Mouse (Mus musculus) limb, embryonic 12.5 days (tissue): ENCODE results near the gene Vwa1. TPM values are rescaled to one million over a fixed set of nuclear protein-coding genes. Genes with fewer than 3 reads are reported as not detected.
"Not testable (repeated sequence)": the region's sequence is repeated elsewhere in the genome, so short reads cannot be mapped to it uniquely, and the experiment has no call there.

Source experiments
- ATAC-seq: fragments of 200-750 bp; cut with Nextera tagmentation; 2 replicates; pipeline ENCODE4 v1.8.0; 2017; ENCODE audit warnings: low read depth, moderate TSS enrichment; ENCODE audit not compliant: insufficient number of reproducible peaks, insufficient read depth, low FRiP score, low TSS enrichment
- H3K27ac ChIP-seq: fragments of 300-500 bp; sonication (generic); 2 replicates; pipeline ENCODE4 v1.5.1; 2016; ENCODE audit warnings: mild to moderate bottlenecking, moderate library complexity
- H3K27me3 ChIP-seq: fragments of 300-500 bp; sonication (generic); 2 replicates; pipeline ENCODE4 v1.6.1; 2016; ENCODE audit warnings: mild to moderate bottlenecking, moderate library complexity
- H3K36me3 ChIP-seq: fragments of 300-500 bp; sonication (generic); 2 replicates; pipeline ENCODE4 v1.6.1; 2016; ENCODE audit warnings: mild to moderate bottlenecking, moderate library complexity
- H3K4me1 ChIP-seq: fragments of 300-500 bp; sonication (generic); replicated peaks from 2 replicates; pipeline ENCODE4 v1.6.1; 2016
- H3K4me2 ChIP-seq: fragments of 300-500 bp; sonication (generic); 2 replicates; pipeline ENCODE4 v1.6.1; 2016; ENCODE audit warnings: mild to moderate bottlenecking, moderate library complexity
- H3K4me3 ChIP-seq: fragments of 300-500 bp; sonication (generic); replicated peaks from 2 replicates; pipeline ENCODE4 v1.5.1; 2016; ENCODE audit warnings: mild to moderate bottlenecking
- H3K9ac ChIP-seq: fragments of 300-500 bp; sonication (generic); replicated peaks from 2 replicates; pipeline ENCODE4 v1.6.1; 2016; ENCODE audit warnings: mild to moderate bottlenecking, moderate library complexity
- H3K9me3 ChIP-seq: fragments of 300-500 bp; sonication (generic); 2 replicates; pipeline ENCODE4 v1.6.1; 2016; ENCODE audit warnings: mild to moderate bottlenecking, moderate library complexity
- WGBS: fragments of 180-500 bp; shearing (Covaris S2); methylation state at CpG from one replicate; pipeline ENCODE4 v1.1.7; 2016; 5-methylcytosine and 5-hydroxymethylcytosine counted together
- polyA plus RNA-seq: library from polyadenylated mRNA; unstranded; fragments of >200 nt; fragmentation: Nextera tagmentation; extraction: Ambion mirVana; gene quantifications from 2 replicates; pipeline ENCODE4 v1.2.1, GENCODE M21; 2016

Gene Vwa1
- polyA plus RNA-seq, 1 experiment from 2014 or later = 8.3 TPM

GRCm38 (mm10) chr4:155793730-155794129 lies 19.2 kb upstream of the Vwa1 start:
- 80% methylated on average over 2 of the region's 2 CpGs for WGBS
- H3K4me1 ChIP-seq = no peaks in the 10 kb centered on the region

GRCm38 (mm10) chr4:155791240-155791933 lies 16.9 kb upstream of the Vwa1 start:
- Histone ChIP-seq H3K4me1 (no peaks in the 10 kb centered on the region), H3K4me3 (no peak overlapping the region), H3K4me2 (no peak overlapping the region), H3K9me3 (no peaks in the 10 kb centered on the region), H3K27ac (no peak overlapping the region), H3K36me3 (no peaks in the 10 kb centered on the region), H3K27me3 (peaks cover 18% of the 10 kb centered on the region), H3K9ac (no peak overlapping the region; the same call in 1 of the 2 replicates)
- ATAC-seq = no peak
- 75% methylated on average over 24 of the region's 24 CpGs for WGBS

More at GRCm38 (mm10) chr4:155793730-155794129, 19.2 kb upstream of the Vwa1 start:
- Histone ChIP-seq H3K9me3 (no peaks in the 10 kb centered on the region), H3K27me3 (peaks cover 18% of the 10 kb centered on the region), H3K4me2 (no peak overlapping the region), H3K9ac (no peak overlapping the region), H3K27ac (no peak overlapping the region), H3K4me3 (no peak overlapping the region), H3K36me3 (no peaks in the 10 kb centered on the region)
- no peak for ATAC-seq

DNA sequence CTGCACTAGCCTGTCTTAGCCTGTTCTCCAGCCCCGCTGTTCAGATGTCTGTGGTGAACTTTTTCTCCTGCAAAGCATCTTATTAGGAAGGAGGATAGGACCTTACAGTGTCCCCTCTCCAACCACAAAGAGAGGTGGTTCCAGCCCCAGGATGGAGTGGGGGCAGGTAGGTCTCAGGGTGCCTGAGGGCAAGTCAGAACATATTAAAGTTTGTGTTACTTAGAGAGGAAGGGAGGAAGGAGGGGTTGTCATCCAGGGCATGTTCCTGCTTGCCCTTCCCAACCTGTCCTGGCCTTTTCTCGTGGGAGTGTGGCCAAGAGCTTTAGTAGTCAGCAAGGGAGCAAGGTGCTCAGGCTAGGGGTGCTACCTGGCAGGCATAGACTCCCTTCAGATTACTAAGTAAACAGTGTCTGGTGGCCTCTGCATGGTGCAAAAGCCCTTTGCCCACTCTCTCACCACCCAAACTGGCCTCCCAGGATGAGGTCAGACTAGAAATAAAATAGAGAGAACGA lies 16.2 kb upstream of the Vwa1 start:
- 56% methylated on average over 3 of the region's 3 CpGs for WGBS
- H3K9ac ChIP-seq = no peak overlapping the region; the same call in 1 of the 2 replicates
- H3K4me2 ChIP-seq = no peak overlapping the region
- no peak overlapping the region for H3K27ac ChIP-seq
- no peaks in the 10 kb centered on the region for H3K36me3 ChIP-seq
- H3K9me3 ChIP-seq = no peaks in the 10 kb centered on the region
- no peak for ATAC-seq
- H3K4me3 ChIP-seq = no peak overlapping the region
- peaks cover 18% of the 10 kb centered on the region for H3K27me3 ChIP-seq
- no peaks in the 10 kb centered on the region for H3K4me1 ChIP-seq

- Histone ChIP-seq H3K27me3 (peaks cover 18% of the 10 kb centered on the region), H3K4me3 (no peak within 1 kb of the TSS), H3K9me3 (no peaks in the 10 kb centered on the region), H3K4me2 (no peak within 1 kb of the TSS), H3K4me1 (no peaks in the 10 kb centered on the region), H3K9ac (no peak within 1 kb of the TSS; the same call in 1 of the 2 replicates), H3K27ac (no peak within 1 kb of the TSS), H3K36me3 (no peaks in the 10 kb centered on the region)
- ATAC-seq = no peak
- 83% methylated on average over 3 of the region's 3 CpGs for WGBS
These were observed 15.6 kb upstream of the Vwa1 start, which contains the start of gene Ankrd65 for GRCm38 (mm10) chr4:155790021-155790489. Gene Ankrd65, plus strand, starts transcription at chr4:155790439.

GRCm38 (mm10) chr4:155788833-155789232 lies 14.3 kb upstream of the Vwa1 start:
- H3K9me3 ChIP-seq, ATAC-seq: not testable (repeated sequence)
- 81% methylated on average over 4 of the region's 4 CpGs for WGBS

GRCm38 (mm10) chr4:155788300-155788699 lies 13.8 kb upstream of the Vwa1 start:
- no peak for ATAC-seq
- H3K9ac ChIP-seq = no peak overlapping the region
- H3K9me3 ChIP-seq = no peaks in the 10 kb centered on the region
- no peak overlapping the region for H3K4me3 ChIP-seq
- WGBS = 72% methylated on average over 3 of the region's 3 CpGs
- peaks cover 9% of the 10 kb centered on the region for H3K4me1 ChIP-seq
- no peaks in the 10 kb centered on the region for H3K36me3 ChIP-seq
- no peak overlapping the region for H3K27ac ChIP-seq
- no peak overlapping the region for H3K4me2 ChIP-seq
- H3K27me3 ChIP-seq = peaks cover 18% of the 10 kb centered on the region

More at GRCm38 (mm10) chr4:155788833-155789232, 14.3 kb upstream of the Vwa1 start:
- H3K9ac ChIP-seq, H3K4me2 ChIP-seq, H3K4me1 ChIP-seq, H3K4me3 ChIP-seq, H3K36me3 ChIP-seq, H3K27ac ChIP-seq: not testable (repeated sequence)
- peaks cover 18% of the 10 kb centered on the region for H3K27me3 ChIP-seq

DNA sequence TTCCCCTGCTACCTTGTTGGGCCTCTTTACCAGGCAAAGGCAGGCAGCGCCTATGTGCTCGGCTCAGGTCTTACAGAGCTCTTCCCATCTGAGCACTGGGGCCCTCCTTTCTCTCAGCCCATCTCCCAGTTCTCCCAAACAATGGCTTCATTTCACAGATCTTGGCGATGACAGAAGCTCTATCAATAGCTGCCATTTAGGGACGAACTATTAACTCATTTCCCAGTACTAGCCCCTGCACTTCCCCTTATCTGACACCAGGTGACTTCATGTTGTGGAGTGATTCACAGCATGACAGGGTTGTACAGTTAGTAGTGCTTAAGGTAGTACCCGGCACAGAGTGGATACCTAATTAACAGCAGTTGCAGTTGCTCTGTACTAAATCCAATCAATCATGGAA lies 11.3 kb upstream of the Vwa1 start, which contains the start of gene Tmem88b:
Gene Tmem88b, minus strand, starts transcription at position 56 of the 400 bp plus-strand sequence.
- H3K4me3 ChIP-seq = peak within 1 kb of the TSS; percentile 61
- no peak for ATAC-seq
- peak within 1 kb of the TSS; percentile 71 for H3K4me2 ChIP-seq
- H3K27me3 ChIP-seq = 0 out of 2 replicates have a peak, but pooled peaks cover under 1% of the 10 kb centered on the region
- H3K9me3 ChIP-seq = no peaks in the 10 kb centered on the region
- H3K9ac ChIP-seq = 0 out of 2 replicates have a peak within 1 kb of the TSS, but pooled peaks have one; percentile 80
- peak within 1 kb of the TSS; percentile 35; the same call in 1 of the 2 replicates for H3K27ac ChIP-seq
- WGBS = 75% methylated on average over 5 of the region's 5 CpGs
- no peaks in the 10 kb centered on the region for H3K36me3 ChIP-seq
- H3K4me1 ChIP-seq = peaks cover 12% of the 10 kb centered on the region

DNA sequence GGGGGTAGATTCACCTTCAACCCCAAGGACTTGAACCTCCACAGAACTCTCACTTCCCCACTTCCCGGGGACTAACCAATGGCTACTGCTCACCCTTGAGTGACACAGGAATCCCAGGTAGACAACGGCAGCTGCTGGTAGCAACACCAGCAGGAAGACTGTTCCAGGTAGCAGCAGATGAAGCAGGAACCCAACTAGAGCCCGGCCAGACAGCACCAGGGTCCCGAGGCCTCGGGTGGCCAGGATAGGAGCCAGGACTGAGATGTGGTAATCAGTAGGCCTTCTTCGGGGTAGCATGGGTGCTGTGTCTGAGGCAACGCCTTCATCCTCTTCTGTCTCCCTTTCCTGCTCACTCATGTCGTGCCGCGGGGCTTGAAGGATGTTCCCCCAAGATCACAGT lies 10.7 kb upstream of the Vwa1 start:
- Histone ChIP-seq H3K27ac (peak overlapping the region; percentile 35; the same call in 1 of the 2 replicates), H3K9me3 (no peaks in the 10 kb centered on the region), H3K4me1 (peaks cover 13% of the 10 kb centered on the region), H3K36me3 (no peaks in the 10 kb centered on the region), H3K27me3 (no peaks in the 10 kb centered on the region), H3K4me2 (peak overlapping the region; percentile 71; the same call in 1 of the 2 replicates), H3K9ac (0 out of 2 replicates have a peak overlapping the region, but pooled peaks have one; percentile 31), H3K4me3 (no peak overlapping the region)
- 80% methylated on average over 10 of the region's 10 CpGs for WGBS
- ATAC-seq = no peak

DNA sequence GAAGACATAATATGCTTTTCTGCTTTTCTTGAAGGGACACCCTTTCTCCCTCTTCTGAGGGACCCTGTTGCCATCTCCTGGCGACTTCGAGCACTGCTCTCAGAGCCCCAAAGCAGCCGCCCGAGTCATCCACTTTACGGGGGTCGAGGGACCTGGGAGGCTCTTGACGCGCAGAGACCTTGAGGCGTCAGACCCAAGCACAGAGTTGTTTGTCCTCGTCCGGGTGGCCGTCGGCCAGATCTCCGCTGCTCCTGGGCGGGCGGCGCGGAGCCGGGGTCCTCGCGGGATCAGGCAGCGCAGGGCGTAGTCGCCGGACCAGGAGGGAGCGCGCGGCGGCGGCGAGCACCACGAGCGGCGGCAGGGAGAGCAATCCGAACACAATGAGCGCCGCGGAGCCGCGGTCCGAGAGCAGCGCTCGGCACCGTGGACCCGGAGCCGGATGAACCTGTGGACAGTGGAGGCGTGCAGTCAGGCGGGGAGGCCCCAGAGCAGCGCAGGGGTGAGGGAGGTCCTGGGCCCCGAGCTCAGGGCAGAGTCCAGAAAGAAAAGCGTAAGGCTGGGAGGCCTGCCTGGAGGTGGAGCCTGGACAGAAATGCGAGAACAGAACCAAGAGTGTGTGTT lies 9.7 kb upstream of the Vwa1 start:
- Histone ChIP-seq H3K4me2 (peak overlapping the region; percentile 71), H3K27ac (peak overlapping the region; percentile 74), H3K27me3 (no peaks in the 10 kb centered on the region), H3K9me3 (no peaks in the 10 kb centered on the region), H3K4me1 (peaks cover 13% of the 10 kb centered on the region), H3K9ac (peak overlapping the region; percentile 80), H3K36me3 (no peaks in the 10 kb centered on the region), H3K4me3 (peak overlapping the region; percentile 61)
- under 1% methylated on average over 52 of the region's 52 CpGs for WGBS
- ATAC-seq = peak; percentile 70

DNA sequence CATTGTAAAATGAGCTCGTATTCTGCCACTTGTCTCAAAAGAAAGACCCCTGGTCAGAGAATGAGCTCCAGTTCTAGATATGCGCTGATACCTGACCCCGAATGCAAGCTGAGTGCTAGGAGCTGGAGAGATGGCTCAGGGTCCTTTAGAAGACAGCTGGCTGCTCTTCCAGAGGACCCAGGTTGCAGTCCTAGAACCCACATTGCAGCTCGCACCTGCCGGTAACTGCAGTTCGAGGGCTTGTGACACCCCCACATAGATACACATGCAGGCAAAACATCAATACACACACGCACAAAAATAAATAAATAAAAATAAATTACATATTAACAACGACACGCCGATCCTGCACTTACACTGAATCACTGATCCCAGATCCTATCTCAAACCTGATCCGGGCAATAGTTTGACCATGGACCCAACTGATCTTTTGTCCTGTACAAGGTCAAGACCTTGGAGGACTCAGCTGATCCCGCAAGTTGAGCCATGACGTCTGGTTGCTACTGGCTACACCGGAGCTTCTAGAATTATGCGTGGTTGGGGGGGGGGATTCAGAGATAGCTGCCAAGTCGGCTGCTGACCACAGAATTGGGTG lies 9.1 kb upstream of the Vwa1 start:
- Histone ChIP-seq H3K9me3 (no peaks in the 10 kb centered on the region), H3K27ac (peak overlapping the region; percentile 74), H3K4me1 (peaks cover 13% of the 10 kb centered on the region), H3K4me2 (peak overlapping the region; percentile 71), H3K27me3 (no peaks in the 10 kb centered on the region), H3K4me3 (peak overlapping the region; percentile 61), H3K36me3 (no peaks in the 10 kb centered on the region), H3K9ac (peak overlapping the region; percentile 80; the same call in 1 of the 2 replicates)
- no peak for ATAC-seq
- WGBS = 47% methylated on average over 16 of the region's 16 CpGs
